Mouse (Mus musculus) fat pad, adult 2 months (tissue): Measurements from ENCODE around the gene Gdpd5.

Experiments used
- DNase-seq: peaks from one replicate; pipeline ENCODE4 v3.0.0-alpha.2; 2011; ENCODE audit warnings: low read depth, low spot score; ENCODE audit errors: extremely low read depth

The Gdpd5 gene

DNA sequence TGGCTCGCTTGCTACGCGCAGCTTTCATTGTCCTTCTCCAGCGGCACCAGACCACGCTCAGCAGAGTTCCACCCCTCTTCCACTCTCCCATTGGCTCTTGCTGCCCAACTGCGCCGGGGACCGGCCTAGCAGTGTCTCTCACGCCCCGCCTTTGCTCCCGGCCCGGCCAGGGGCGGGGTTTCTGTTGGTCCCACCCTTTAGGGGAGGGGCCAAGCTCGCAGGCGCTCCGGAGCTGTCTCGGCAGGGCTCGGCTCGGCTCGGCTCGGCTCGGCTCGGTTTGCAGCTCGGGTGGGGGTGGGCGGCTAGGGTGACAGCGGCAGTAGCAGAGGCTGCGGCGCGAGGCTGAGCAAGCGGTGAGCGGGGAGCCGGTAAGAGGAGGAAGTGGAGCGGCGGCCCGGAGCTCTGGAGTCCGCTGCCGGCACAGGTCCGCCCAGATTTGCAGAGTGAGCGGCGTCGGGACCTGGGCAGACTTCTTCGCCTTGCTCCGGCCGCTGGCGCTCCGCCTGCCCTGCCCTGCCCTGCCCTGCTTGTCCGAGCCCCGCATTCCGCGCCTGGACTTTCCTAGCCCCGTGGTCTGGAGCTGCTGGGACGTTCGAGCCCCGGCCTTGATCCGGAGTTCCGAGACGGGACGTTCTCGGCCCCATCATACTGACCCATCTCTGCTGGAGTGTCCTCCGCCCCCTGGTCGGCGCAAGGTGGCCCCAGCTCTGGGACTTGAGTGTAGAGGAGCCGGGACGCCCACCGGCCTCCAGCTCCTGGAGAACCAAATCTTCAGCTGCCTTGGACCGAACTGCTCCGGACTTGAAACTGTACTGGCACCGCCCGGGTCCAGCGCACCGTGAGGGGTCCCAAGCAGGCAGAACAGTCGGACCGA lies at the start of gene Gdpd5:
TSS of gene Gdpd5 (plus strand) at position 201 of the 874 bp plus-strand sequence.
- DNase-seq, result peak; percentile 39

DNA sequence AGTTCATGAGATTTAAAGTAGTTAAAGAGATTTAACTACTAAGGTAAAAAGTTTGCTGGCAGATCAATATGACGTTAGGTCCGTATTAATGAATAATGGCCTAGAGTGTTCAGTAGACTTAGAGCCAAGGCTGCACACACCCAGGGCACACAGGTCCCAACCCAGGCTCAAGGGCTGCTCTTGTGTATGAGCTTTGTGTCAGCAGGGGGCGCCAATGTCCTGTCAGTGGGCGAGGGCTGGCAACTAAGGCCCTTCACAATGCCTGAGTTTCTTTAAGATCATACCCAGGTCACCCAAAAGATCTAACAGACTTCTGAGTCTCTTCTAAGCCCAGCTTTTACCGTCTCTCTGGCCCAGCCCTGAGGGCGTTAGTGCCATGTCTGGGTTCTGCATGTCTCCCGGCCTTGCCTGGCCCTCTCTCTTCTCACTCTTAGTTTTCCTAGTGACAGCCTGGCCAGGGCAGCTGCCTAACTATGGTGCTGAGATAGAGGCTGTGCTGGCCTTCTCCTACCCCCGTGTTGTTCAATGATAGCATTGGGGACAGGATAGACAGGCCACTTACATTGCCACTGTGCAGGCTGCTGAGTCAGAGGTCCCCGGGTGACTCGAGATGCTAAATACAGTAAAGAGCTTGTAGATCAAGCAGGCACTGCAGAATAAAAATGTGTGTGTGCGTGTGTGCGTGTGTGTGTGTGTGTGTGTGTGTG lies 48.3 kb upstream of the Gdpd5 start:
- DNase-seq, result no peak

DNA sequence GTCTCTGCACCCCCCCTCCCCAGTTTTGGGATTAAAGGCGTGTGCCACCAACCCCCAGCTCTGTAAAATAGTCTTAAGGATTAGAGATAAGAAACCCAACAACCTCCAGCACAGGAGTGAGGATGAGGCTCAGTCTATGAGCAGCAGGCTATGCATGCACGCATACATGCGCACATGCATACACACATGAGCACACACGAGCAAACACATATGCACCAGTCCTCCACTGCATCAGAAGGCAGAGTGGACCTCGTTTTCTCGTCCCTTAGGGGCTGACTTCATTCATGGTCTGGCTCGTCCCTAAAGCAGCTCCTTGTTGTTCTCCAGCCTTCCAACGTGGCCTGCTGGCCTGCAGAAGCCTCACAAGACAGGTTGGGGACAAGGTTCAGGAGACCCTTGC lies 40.5 kb upstream of the Gdpd5 start:
- DNase-seq, result no peak

DNA sequence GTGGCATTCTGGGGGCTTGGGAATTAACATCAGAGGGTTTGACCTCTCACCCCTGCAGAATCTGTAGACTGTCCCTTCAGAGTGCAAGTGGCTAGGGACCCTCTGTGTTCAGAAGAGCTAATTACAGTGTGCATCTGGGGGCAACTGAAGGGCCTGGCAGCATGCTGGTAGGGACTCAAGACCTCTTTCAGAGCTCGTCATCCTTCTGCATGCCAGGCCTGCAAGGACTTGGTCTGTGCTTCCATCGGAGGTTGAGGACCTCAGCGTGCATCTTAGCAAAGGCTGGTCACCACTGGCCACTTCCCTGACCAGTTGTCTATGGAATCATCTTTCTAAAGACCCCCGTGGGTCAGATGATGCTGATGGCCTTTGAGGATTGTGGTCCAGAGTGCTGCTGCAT lies 37.6 kb upstream of the Gdpd5 start:
- DNase-seq, result no peak

DNA sequence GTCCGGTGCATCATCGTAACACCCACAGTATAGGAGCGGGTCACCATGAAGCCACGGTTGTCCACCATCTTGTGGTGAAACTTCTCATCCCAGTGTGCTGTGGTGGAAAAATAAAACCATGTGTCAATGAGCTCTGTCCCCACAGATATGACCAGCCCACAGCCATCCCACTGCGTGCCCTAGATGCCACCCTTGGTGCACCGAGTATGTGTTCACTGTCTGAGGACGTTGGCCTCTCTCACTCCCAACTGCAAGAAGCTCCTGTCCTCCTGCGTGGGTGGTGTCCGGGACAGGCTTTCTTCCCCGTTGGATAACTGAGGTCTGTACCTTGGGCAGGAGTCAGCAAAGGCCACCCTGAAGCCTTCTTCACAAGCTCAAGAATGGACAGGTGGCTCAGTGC lies 33.9 kb upstream of the Gdpd5 start:
- DNase-seq, result no peak

DNA sequence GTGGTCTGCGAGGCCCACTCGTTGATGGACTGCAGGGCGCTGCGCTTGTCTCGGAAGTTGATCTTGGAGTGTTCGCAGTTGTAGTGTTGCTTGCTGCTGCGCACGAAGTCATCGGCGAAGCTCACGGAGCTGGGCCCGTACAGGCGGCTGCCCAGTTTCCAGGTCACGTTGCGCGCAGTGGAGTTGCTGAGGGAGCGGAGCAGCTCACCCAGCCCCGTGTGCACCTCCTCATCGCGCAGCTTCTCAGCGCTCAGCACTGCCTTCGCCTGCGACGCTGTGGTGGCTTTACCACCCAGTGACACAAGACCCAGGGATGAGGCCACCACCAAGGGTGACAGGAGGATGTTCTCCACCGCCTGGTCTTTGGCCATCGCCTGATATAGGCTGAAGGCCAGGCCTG lies 32.3 kb upstream of the Gdpd5 start:
- no peak for DNase-seq

DNA sequence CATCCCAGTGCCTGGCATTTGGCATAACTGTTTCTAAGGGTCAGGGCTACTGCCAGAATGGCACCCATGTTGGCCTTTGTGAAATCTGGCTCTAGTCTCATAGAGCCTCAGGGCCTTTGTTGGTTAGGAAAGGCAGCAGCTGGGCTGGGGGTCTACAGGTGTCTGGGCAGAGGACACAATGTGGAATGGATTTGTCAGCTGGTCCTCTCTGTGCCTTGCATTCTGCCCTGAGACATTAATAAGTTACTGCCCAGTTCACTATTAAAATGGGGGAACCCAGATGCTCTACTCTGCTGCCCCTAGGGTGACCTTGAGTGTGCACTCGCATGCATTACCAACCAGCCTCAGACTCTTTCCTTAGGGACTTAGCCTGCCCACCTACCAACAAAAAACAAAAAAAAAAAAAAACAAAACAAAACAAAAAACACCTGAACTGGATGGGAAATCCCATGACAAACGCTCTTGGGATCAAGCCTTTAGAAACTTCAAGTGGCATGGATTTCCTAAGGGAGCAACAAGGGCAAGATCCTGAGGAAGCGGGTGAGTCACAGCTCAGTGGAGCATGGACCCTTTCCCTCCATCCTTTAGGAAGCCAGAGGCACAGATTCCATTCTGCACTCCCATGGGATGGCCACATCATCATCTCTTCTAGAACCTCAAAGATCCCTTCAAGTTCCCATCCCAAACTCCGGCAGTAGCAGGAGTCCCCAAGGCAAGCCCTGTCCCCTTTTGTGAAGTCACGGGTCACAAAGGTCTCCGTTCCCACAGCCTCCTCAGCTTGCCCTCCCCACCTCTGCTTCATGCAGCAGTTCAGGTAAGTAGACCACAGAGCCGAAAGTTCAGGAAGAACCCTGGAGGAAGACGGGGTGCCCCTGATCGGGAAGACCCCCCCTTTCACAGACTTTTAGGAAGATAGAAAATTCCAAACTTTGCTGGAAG lies 31.2 kb upstream of the Gdpd5 start:
- no peak for DNase-seq

DNA sequence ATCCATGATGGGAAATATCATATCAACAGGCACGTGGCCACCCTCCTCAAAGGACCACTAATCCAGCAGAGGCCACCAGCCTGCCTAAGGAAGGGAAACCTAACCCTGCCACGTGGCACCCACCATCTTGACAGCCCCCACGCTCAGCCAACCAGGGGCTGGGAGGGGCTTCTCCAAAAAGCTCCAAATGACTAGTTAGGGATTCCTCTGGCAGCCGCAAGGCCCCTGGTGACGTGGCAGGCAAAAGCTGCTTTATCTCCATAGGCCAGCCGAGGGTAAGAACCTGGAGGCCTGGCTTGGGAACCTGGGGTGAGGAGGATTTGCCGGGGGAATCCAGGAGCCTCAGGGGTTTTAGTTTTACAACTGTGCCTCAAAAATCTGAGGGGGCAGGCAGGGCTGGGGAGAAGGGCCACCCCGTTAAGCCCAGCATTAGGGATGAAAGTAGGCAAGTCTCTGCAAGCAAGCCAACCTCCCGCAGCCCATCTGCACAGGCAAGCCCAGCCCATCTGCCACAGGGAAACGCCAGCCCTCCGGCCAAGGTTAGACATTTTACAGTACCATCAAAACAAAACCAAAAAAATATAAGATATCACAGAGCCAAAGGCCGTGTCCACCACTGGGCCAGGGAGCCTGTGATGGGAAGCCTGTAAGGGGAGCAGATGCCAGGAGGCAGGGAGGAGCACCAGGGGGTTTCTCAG lies 30.0 kb upstream of the Gdpd5 start:
- DNase-seq, result no peak

DNA sequence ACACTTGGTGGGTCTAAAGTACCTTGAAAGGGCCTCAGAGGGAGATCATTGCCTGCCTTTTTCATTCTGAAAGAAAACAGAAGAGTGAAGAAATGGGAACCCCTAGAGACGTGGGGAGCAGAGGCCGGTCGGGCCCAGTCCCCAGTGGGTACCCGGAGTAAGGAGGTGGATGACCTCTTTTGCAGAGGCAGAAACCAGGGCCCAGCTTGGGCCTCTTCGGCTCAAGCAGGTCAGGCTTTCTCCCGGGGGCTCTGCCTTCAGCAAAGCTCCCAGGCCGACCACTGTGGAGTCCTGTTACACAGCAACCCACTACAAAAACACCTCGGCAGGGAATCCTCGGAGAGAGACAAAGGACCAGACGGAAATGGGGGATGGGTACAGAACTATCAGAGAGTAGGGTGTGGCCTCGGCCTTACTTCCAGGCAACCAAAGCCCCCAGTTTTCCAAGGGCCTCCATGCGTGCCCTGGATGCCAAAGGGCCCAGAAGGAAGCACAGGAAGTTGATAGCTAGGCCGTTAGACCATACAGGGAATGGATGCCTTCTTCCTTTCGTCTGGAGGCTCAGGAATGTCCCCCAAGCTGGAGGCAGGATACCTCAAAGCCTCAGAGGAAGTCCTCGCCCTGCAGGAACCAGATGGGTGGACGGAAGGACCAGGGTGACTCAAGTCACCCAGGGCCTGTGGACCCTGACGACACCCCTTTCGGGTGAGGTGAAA lies 29.3 kb upstream of the Gdpd5 start:
- no peak for DNase-seq

DNA sequence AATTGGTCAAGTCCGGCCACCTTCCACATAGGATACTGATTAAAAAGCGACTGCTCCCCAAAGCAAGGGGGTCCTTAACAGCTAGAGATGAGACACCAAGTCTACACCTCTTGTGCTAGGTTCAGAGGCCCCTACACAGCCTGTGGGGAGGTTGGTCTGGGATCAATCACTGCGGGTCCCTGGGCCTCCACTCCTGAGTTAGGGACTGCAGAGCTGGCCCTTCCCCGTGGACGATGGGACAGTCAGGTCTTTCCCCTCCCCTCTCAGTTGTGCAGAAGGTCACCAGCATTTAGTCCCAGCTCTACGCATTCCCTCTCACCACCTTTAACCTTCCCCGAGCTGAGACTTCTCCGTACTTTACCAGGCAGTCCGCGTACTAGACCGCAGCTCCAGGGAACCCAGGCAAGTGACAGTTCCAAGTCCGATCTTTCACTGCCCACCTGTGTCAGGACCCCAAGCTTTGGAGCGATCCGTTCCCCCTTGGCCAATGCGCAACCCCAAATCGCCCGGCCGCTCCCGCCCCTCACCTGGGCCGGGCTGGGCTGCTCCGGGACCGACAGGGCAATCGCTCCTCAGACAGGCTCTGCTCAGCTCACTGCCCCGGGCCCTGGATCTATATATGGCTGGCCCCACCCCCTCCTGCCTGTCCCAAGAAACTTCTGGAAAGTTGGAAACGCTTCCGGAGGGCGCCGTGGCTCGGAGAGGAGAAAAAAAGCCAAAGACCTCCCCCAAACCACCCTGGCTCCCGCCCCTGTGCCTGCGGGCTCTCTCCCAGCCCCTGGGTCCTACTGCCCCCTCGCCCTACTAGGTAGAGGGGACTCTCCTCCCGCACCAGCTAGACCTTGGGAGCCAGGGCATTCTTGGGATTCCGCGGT lies 28.5 kb upstream of the Gdpd5 start, which contains the start of gene Serpinh1:
TSS of gene Serpinh1 (minus strand) at position 714 of the 875 bp plus-strand sequence.
- no peak for DNase-seq

DNA sequence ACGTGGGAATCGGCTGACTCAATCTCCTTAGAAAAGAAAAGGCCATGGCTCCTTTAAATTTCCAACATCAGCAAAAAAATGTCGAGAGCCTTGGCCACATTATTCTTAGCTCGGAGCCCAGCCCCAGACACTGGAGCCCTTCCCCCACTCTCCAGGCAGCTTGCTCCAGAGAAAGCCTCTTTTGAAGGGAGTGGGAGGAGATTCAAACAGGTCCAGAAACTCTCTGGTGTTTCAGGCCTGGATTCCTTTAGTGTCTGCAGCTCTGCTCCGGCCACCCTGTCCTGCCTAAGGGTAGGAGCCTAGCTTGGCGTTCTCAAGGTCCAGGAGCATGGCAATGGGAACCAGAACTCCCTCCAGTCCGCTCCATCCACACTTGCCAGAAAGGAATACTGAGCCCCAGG lies 25.5 kb upstream of the Gdpd5 start:
- no peak for DNase-seq

DNA sequence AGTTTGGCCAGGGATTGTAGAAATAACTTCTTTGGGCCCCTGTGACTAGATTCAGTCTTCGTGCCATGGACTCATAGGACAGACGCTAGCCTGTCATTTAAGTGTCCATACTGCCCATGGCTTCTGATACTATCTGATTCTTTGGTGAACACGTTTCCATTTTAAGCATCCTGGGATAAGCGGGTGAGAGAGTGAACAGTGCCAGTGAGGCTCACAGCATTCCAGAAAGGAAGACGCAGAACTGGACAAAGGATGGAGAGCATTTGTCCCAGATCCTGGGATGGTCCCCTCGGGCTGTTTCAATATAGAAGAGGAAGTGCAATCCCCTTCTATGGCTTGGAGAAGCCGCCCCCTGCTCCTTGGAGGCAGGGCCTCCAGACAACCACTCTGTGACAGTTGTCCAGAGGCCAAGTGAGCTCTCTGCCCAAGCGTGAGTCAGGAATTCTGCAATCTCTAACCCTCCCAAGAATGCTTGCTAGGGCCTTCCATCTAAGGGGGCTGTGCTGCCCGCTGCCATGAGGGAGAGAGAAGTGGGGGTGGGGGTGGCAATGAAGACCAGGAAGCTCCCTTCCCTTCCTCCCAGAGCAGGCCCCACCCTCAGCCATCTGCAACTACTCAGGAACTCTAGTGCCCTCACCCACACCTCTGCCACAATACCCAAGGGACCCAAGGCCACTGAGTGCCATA lies 24.8 kb upstream of the Gdpd5 start:
- DNase-seq, result no peak

DNA sequence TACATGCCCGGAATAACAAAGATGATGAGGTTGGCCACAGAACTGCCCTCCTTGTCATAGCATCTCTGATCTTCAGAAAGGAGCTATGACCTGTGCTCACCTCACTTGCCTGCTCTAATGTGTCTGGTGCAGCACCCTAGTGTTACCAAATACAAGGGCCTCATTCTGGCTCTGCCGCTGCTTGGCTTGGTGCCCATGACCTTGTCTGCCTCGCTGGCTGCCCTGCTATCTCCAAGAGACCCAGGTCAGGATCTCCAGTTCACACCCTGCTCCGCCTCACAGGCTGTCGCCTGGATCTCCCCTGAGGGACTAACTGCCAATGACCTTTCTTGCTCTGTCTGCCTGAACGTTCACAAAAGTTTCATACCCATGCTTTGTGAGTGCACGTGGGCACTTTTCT lies 24.0 kb upstream of the Gdpd5 start:
- DNase-seq, result no peak

DNA sequence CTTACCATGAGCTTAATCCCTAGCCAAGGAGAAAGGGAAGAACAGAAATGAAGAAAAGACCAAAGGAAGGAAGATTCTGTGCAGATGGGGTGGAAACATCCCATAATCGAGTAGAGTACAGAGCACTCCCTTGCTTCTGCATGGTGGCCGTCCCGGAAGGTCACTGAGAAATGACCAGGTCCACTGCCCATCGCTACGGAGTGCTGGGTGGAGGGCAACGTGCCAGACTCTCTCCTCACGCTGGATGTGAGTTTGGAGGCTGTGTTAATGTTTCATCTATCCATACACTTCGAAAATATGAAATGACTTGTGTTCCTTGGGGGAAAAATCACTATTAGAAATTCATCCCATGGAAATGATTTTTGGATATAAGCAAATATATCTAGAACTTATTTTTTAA lies 22.8 kb upstream of the Gdpd5 start:
- DNase-seq, result no peak

DNA sequence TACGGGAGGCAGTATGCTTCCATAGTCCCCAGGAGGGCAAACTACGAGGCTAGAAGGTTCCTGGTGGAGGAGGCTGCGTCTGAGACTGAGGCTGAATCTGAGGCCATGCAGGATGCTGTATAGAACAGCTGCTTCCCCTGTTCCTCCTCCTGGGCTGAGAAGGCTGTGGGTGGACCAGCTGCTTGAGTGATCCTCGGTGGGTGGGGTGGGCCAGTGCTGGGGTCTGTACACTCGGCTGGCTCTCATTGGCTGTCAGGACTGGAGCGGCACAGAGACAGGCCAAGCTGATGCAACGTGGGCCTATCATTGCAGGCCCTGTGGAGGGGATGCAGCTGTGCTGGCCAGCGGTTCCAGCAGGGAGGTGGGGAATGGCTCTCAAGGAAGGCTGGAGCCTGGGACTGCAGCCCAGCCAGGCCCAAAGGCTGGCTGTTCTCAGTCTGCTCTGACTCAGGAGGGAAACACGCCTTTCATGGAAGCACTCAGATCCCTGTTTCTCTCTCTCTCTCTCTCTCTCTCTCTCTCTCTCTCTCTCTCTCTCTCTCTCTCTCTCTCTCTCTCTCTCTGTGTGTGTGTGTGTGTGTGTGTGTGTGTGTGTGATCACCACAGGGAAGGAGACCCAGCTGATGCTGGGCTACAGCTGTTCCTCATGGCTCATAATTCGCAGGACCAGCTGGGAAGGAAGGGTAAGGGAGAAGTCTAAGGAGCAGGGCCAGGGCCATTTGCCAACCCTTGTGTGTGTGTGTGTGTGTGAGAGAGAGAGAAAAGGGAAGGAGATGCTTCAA lies 21.0 kb upstream of the Gdpd5 start:
- DNase-seq, result no peak

DNA sequence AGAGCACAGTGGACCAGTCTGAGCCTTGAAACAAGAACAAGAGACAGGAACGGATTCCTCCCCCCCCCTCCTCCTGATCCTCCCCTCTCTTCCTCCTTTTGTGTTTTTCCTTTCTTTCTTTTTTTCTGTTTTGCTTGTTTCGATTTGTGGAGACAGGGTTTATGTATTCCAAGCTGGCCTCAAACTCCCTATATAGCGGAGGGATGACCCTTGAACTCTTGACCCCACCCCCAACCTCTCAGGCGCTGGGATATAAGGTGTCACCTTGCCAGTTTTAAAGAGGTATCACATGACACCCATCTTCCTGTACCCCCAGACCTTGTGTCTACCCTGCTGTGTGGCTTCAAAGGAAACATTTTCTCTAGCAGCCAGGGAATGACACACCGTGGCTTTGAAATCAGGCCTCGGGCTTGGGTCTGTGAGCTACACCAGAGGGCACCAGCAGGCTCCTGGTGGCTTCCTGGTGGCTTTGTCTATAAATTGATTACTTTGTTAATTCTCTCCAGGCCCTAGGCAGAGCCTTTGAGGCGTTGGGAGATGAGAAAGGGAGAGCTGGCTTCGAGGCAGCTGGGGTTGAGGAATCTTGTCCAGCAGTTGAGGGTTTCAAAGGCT lies 20.3 kb upstream of the Gdpd5 start:
- DNase-seq, result no peak

DNA sequence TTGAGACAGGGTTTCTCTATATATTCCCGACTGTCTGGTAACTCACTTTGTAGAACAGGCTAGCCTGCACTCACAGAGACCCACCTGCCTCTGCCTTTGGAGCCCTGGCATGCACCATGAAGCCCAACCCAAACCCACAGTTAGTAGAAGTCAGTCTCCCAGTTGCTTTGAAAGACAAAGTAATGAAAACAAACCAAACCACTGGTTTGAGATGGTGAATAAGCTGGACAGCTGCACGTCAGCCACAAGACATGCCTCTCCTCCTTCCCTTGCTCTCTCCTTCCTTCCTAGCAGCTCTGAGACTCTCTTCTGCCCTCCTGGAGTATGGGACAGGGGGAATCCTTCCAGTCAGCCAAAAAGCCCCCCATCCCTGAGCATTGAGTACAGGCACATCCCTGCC lies 19.1 kb upstream of the Gdpd5 start:
- DNase-seq, result no peak
